Mouse (Mus musculus): ENCODE data around the gene Snap47.

Snap47 gene

GRCm38 (mm10) chr11:59421967-59422366, 29.0 kb downstream of the Snap47 start:
- DNase-seq (ENCODE audit: low read depth): no peak

GRCm38 (mm10) chr11:59421436-59421835, 29.6 kb downstream of the Snap47 start:
- DNase-seq (ENCODE audit: low read depth): peak; percentile 45

- DNase-seq (ENCODE audit: low read depth): no peak
These were observed 32.3 kb downstream of the Snap47 start for GRCm38 (mm10) chr11:59418708-59419107.

- no peak for DNase-seq (ENCODE audit: low read depth)
These were observed 37.8 kb downstream of the Snap47 start for GRCm38 (mm10) chr11:59412999-59413863.

GRCm38 (mm10) chr11:59412058-59412457, 38.9 kb downstream of the Snap47 start:
- DNase-seq (ENCODE audit: low read depth): no peak

GRCm38 (mm10) chr11:59410851-59411250, 40.1 kb downstream of the Snap47 start:
- no peak for DNase-seq (ENCODE audit: low read depth)

- DNase-seq (ENCODE audit: low read depth): no peak
These were observed 45.2 kb downstream of the Snap47 start for GRCm38 (mm10) chr11:59405761-59406160.

GRCm38 (mm10) chr11:59400876-59401275, 50.1 kb downstream of the Snap47 start:
- no peak for DNase-seq (ENCODE audit: low read depth)

GRCm38 (mm10) chr11:59399830-59400229, 51.2 kb downstream of the Snap47 start:
- DNase-seq (ENCODE audit: low read depth): no peak

GRCm38 (mm10) chr11:59397536-59398371, 53.2 kb downstream of the Snap47 start:
- peak; percentile 66 for DNase-seq (ENCODE audit: low read depth)

- DNase-seq (ENCODE audit: low read depth): no peak
These were observed 56.5 kb downstream of the Snap47 start for GRCm38 (mm10) chr11:59394451-59394850.

GRCm38 (mm10) chr11:59393591-59393990, 57.4 kb downstream of the Snap47 start:
- DNase-seq (ENCODE audit: low read depth): no peak

GRCm38 (mm10) chr11:59392300-59392699, 58.7 kb downstream of the Snap47 start:
- DNase-seq (ENCODE audit: low read depth): no peak

- no peak for DNase-seq (ENCODE audit: low read depth)
These were observed 60.5 kb downstream of the Snap47 start for GRCm38 (mm10) chr11:59390470-59390869.

GRCm38 (mm10) chr11:59389617-59390016, 61.4 kb downstream of the Snap47 start:
- no peak for DNase-seq (ENCODE audit: low read depth)

GRCm38 (mm10) chr11:59388806-59389205, 62.2 kb downstream of the Snap47 start:
- no peak for DNase-seq (ENCODE audit: low read depth)

GRCm38 (mm10) chr11:59387471-59387870, 63.5 kb downstream of the Snap47 start:
- no peak for DNase-seq (ENCODE audit: low read depth)

- no peak for DNase-seq (ENCODE audit: low read depth)
These were observed 65.9 kb downstream of the Snap47 start for GRCm38 (mm10) chr11:59385123-59385522.

GRCm38 (mm10) chr11:59384441-59384959, 66.5 kb downstream of the Snap47 start:
- no peak for DNase-seq (ENCODE audit: low read depth)

GRCm38 (mm10) chr11:59379547-59379946, 71.4 kb downstream of the Snap47 start:
- DNase-seq (ENCODE audit: low read depth): no peak

- no peak for DNase-seq (ENCODE audit: low read depth)
These were observed 73.0 kb downstream of the Snap47 start for GRCm38 (mm10) chr11:59377999-59378398.

- no peak for DNase-seq (ENCODE audit: low read depth)
These were observed 75.5 kb downstream of the Snap47 start, which contains the start of gene Prss38 for GRCm38 (mm10) chr11:59375475-59375874. Prss38 (minus strand) TSS chr11:59375657.

- DNase-seq (ENCODE audit: low read depth): no peak
These were observed 81.1 kb downstream of the Snap47 start for GRCm38 (mm10) chr11:59369848-59370247.

All from induced T-regulatory cell, adult 2 months (primary cell).